ENCODE assay signal across 22 mouse cellular contexts in the genomic region with DNA sequence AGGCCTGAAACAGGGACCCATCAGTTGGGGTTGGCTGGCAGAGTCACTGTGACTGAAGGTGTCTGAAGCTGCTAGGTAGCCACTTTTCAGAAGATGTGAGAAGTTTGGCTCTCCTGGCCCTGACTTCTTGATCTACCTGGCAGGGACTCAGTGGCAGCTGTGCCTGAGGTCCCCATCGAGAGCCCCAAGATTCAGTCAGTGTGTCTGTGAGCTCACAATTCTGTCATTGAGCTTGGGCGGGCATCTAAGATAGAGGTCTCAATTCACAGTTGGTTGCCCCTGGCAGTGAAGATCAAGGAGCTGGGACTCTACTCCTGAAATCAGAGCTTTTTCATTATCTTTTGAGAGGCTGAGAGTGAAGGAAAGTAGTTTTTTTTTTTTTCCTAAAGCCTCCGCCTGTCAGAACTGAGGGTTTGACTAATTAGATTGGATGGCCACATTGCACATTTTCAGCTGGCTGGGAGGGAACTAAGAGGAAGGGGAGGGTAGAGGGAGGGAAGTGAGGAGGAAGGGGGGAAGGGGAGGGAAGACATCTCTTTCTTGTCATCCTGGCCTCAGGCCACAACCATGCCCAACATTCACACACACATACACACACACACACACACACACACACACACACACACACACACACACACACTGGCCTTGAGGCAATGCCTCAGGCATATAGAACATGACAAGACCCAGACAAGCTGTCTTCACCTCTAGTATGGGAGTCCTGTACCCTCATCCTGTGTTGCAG.
DNase-seq lines count a peak whose midpoint lies in the region; ATAC-seq and TF ChIP-seq lines count a peak whose summit lies in the region.
"Had no signal": no experiment of that assay in that cellular context is flagged by ENCODE, and none has a peak within 500 bp of the region (broad histone marks: within the 10 kb centered on the region; RNA-seq: fewer than 3 reads in every experiment).

No protein-coding gene starts in this region.

- no peaks in the 10 kb centered on the region for H3K9me3 ChIP-seq in forebrain, embryonic 12.5 days
- no peaks in the 10 kb centered on the region for H3K9me3 ChIP-seq in forebrain, embryonic 11.5 days (ENCODE audit: control insufficient read depth, low read length)
- H3K9me3 ChIP-seq in midbrain, embryonic 13.5 days, result no peaks in the 10 kb centered on the region
- no peaks in the 10 kb centered on the region for H3K9me3 ChIP-seq in midbrain, embryonic 10.5 days (replicated peaks)
- no peaks in the 10 kb centered on the region for H3K9me3 ChIP-seq in hindbrain, postnatal 0 days (ENCODE audit: low read length)
- H3K9me3 ChIP-seq: embryonic facial prominence, embryonic 12.5 days; heart, embryonic 12.5 days; intestine, embryonic 15.5 days had no signal

- H3K27ac ChIP-seq in forebrain, embryonic 12.5 days, result 0 out of 2 replicates have a peak overlapping the region, but pooled peaks have one; percentile 42
- no peak overlapping the region for H3K27ac ChIP-seq in forebrain, embryonic 11.5 days (ENCODE audit: low read depth, low read length)
- H3K27ac ChIP-seq in midbrain, embryonic 13.5 days, result peak overlapping the region; percentile 70
- H3K27ac ChIP-seq in midbrain, embryonic 10.5 days (replicated peaks), result no peak overlapping the region
- H3K27ac ChIP-seq in hindbrain, postnatal 0 days, result no peak overlapping the region
- H3K27ac ChIP-seq: embryonic facial prominence, embryonic 12.5 days; intestine, embryonic 15.5 days; stomach, postnatal 0 days had no signal

- no peak overlapping the region for H3K4me2 ChIP-seq in forebrain, embryonic 12.5 days
- H3K4me2 ChIP-seq in forebrain, embryonic 11.5 days (ENCODE audit: low read depth, low read length, severe bottlenecking), result no peak overlapping the region
- no peak overlapping the region for H3K4me2 ChIP-seq in midbrain, embryonic 13.5 days (replicated peaks)
- no peak overlapping the region for H3K4me2 ChIP-seq in hindbrain, postnatal 0 days (ENCODE audit: low read depth, low read length)
- H3K4me2 ChIP-seq: embryonic facial prominence, embryonic 12.5 days; heart, embryonic 12.5 days; intestine, embryonic 15.5 days; liver, embryonic 11.5 days; lung, embryonic 14.5 days had no signal

- H3K27me3 ChIP-seq in forebrain, embryonic 12.5 days, result no peaks in the 10 kb centered on the region
- no peaks in the 10 kb centered on the region for H3K27me3 ChIP-seq in forebrain, embryonic 11.5 days (ENCODE audit: control insufficient read depth, insufficient read depth, low read length)
- no peaks in the 10 kb centered on the region for H3K27me3 ChIP-seq in midbrain, embryonic 13.5 days
- H3K27me3 ChIP-seq in midbrain, embryonic 10.5 days (ENCODE audit: low read depth, poor library complexity, severe bottlenecking), result no peaks in the 10 kb centered on the region
- H3K27me3 ChIP-seq in hindbrain, postnatal 0 days (ENCODE audit: insufficient read depth, low read length), result no peaks in the 10 kb centered on the region
- H3K27me3 ChIP-seq: embryonic facial prominence, embryonic 12.5 days; heart, embryonic 12.5 days; intestine, embryonic 15.5 days had no signal

- H3K4me3 ChIP-seq in forebrain, embryonic 12.5 days (replicated peaks), result no peak overlapping the region
- no peak overlapping the region for H3K4me3 ChIP-seq in forebrain, embryonic 11.5 days (ENCODE audit: low read depth, low read length)
- no peak overlapping the region for H3K4me3 ChIP-seq in midbrain, embryonic 13.5 days (replicated peaks)
- no peak overlapping the region for H3K4me3 ChIP-seq in midbrain, embryonic 10.5 days
- H3K4me3 ChIP-seq in hindbrain, postnatal 0 days (ENCODE audit: low read length), result no peak overlapping the region
- H3K4me3 ChIP-seq: embryonic facial prominence, embryonic 12.5 days; erythroblast, embryonic 14.5 days; heart, embryonic 12.5 days; intestine, embryonic 15.5 days had no signal

- no peaks in the 10 kb centered on the region for H3K36me3 ChIP-seq in forebrain, embryonic 12.5 days (replicated peaks)
- H3K36me3 ChIP-seq in forebrain, embryonic 11.5 days (ENCODE audit: control insufficient read depth, insufficient read depth, low read length), result no peaks in the 10 kb centered on the region
- peaks cover 3% of the 10 kb centered on the region; the same call in 1 of the 2 replicates for H3K36me3 ChIP-seq in midbrain, embryonic 13.5 days
- no peaks in the 10 kb centered on the region for H3K36me3 ChIP-seq in midbrain, embryonic 10.5 days
- H3K36me3 ChIP-seq in hindbrain, postnatal 0 days (ENCODE audit: insufficient read depth, low read length), result no peaks in the 10 kb centered on the region
- H3K36me3 ChIP-seq: embryonic facial prominence, embryonic 12.5 days; heart, embryonic 12.5 days; intestine, embryonic 15.5 days had no signal

- DNase-seq in forebrain, embryonic 11.5 days (ENCODE audit: low spot score), result no peak
- DNase-seq in midbrain, embryonic 10.5 days (ENCODE audit: low spot score), result no peak
- peak; percentile 26 for DNase-seq in hindbrain, postnatal 0 days (ENCODE audit: low spot score)
- DNase-seq in adrenal gland, adult 18-20 months (ENCODE audit: low spot score in 2 of 2), result no peak
- no peak for DNase-seq in layer of hippocampus, postnatal 14 days (ENCODE audit: low spot score in 2 of 2)
- DNase-seq in gastrocnemius, adult 18-20 months (ENCODE audit: low spot score), result no peak
- DNase-seq: adrenal gland, adult 8-10 months; cerebellum, adult 9-10 months; heart, postnatal 36 days; kidney, adult 9 months; kidney, postnatal 4 days; layer of hippocampus, adult 9-11 months; lung, embryonic 14.5 days; lung, postnatal 36 days had no signal

- no peak overlapping the region for H3K9ac ChIP-seq in forebrain, embryonic 12.5 days
- H3K9ac ChIP-seq in forebrain, embryonic 11.5 days (ENCODE audit: low read length), result no peak overlapping the region
- H3K9ac ChIP-seq in midbrain, embryonic 13.5 days (replicated peaks), result no peak overlapping the region
- no peak overlapping the region for H3K9ac ChIP-seq in hindbrain, postnatal 0 days (replicated peaks; ENCODE audit: low read length)
- H3K9ac ChIP-seq: embryonic facial prominence, embryonic 12.5 days; heart, embryonic 12.5 days; intestine, embryonic 15.5 days; lung, embryonic 14.5 days had no signal

- peaks cover 25% of the 10 kb centered on the region for H3K4me1 ChIP-seq in forebrain, embryonic 12.5 days
- no peaks in the 10 kb centered on the region for H3K4me1 ChIP-seq in forebrain, embryonic 11.5 days (replicated peaks; ENCODE audit: control insufficient read depth, insufficient read depth, low read length)
- H3K4me1 ChIP-seq in midbrain, embryonic 13.5 days (replicated peaks), result peaks cover 54% of the 10 kb centered on the region
- H3K4me1 ChIP-seq in midbrain, embryonic 10.5 days, result peaks cover 14% of the 10 kb centered on the region
- H3K4me1 ChIP-seq in hindbrain, postnatal 0 days (ENCODE audit: insufficient read depth, low read length), result peaks cover 28% of the 10 kb centered on the region
- H3K4me1 ChIP-seq: embryonic facial prominence, embryonic 12.5 days; heart, embryonic 12.5 days; intestine, embryonic 15.5 days had no signal

- WGBS in forebrain, embryonic 12.5 days, result 30% methylated on average over 3 of the region's 3 CpGs
- WGBS in forebrain, embryonic 11.5 days, result 45% methylated on average over 3 of the region's 3 CpGs
- WGBS in midbrain, embryonic 13.5 days, result 21% methylated on average over 3 of the region's 3 CpGs
- 67% methylated on average over 3 of the region's 3 CpGs for WGBS in midbrain, embryonic 10.5 days
- 26% methylated on average over 3 of the region's 3 CpGs for WGBS in hindbrain, postnatal 0 days

- ATAC-seq in forebrain, embryonic 12.5 days (ENCODE audit: low FRiP score), result peak; percentile 17; the same call in 1 of the 2 replicates
- ATAC-seq in forebrain, embryonic 11.5 days (replicated peaks; ENCODE audit: low FRiP score), result no peak
- ATAC-seq in midbrain, embryonic 13.5 days, result peak; percentile 57
- ATAC-seq in hindbrain, postnatal 0 days, result peak; percentile 49; the same call in 1 of the 2 replicates
- ATAC-seq: intestine, embryonic 15.5 days had no signal

- TF ChIP-seq CTCF in hindbrain, postnatal 0 days (IDR thresholded peaks at IDR 0.05; ENCODE audit: low read depth), result no peak

Comparison
In these comparisons a context has a peak if more than half of its experiments do, and no peak if none do; other contexts are left out.
1. H3K27ac ChIP-seq: peak in forebrain, embryonic 12.5 days (single experiment) and midbrain, embryonic 13.5 days (single experiment); none in forebrain, embryonic 11.5 days (single experiment), midbrain, embryonic 10.5 days (single experiment) and hindbrain, postnatal 0 days (single experiment).